In the genomic region with DNA sequence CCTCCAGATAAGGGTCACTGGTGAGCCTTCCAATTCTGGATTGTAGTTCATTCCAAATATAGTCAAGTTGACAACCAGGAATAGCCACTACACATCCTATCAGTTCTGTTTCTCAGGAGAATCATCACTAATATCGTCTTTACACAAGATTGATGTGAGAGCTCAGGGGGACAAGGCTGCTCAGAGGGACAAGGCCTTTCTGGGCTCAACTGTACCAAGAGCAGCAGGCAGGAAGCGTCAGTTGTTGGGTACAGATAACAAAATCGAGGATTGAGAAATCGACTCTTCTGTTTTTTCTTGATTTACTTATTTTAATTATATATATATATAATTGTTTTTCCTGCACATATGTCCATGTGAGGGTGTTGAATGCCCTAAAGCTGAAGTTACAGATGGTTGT, we compare ENCODE assay signal across 20 mouse cellular contexts. TPM values are rescaled to one million over a fixed set of nuclear protein-coding genes. Genes with fewer than 3 reads are reported as not detected.
DNase-seq lines count a peak whose midpoint lies in the region; ATAC-seq and TF ChIP-seq lines count a peak whose summit lies in the region.
"Had no signal": no experiment of that assay in that cellular context is flagged by ENCODE, and none has a peak within 500 bp of the region (broad histone marks: within the 10 kb centered on the region; RNA-seq: fewer than 3 reads in every experiment).

No protein-coding gene starts in this region.

- H3K9me3 ChIP-seq in liver, postnatal 0 days (ENCODE audit: low read length), result no peaks in the 10 kb centered on the region
- no peaks in the 10 kb centered on the region for H3K9me3 ChIP-seq in liver, embryonic 12.5 days (replicated peaks)
- no peaks in the 10 kb centered on the region for H3K9me3 ChIP-seq in forebrain, embryonic 12.5 days
- H3K9me3 ChIP-seq: embryonic facial prominence, embryonic 10.5 days; embryonic facial prominence, embryonic 12.5 days had no signal

- no peak for DNase-seq in liver, postnatal 0 days
- DNase-seq in 416B (ENCODE audit: low read depth), result peak; percentile 71
- DNase-seq: adrenal gland, adult 2 months; adrenal gland, postnatal 10 days; adrenal gland, postnatal 25 days; cerebellum, adult 11-12 months; cerebellum, adult 2 months; cerebellum, adult 9-10 months; cerebellum, postnatal 10 days; cerebellum, postnatal 25 days; forebrain, postnatal 0 days had no signal

- H3K27me3 ChIP-seq in liver, postnatal 0 days (ENCODE audit: insufficient read depth, low read length), result no peaks in the 10 kb centered on the region
- 0 out of 2 replicates have a peak, but pooled peaks cover 13% of the 10 kb centered on the region for H3K27me3 ChIP-seq in liver, embryonic 12.5 days (replicated peaks)
- no peaks in the 10 kb centered on the region for H3K27me3 ChIP-seq in forebrain, embryonic 12.5 days
- H3K27me3 ChIP-seq: embryonic facial prominence, embryonic 12.5 days had no signal

- no peak for TF ChIP-seq EP300 in liver, postnatal 0 days (IDR thresholded peaks at IDR 0.05; ENCODE audit: low read depth)

- no peak overlapping the region for H3K9ac ChIP-seq in liver, postnatal 0 days (replicated peaks)
- H3K9ac ChIP-seq in liver, embryonic 12.5 days, result no peak overlapping the region
- H3K9ac ChIP-seq in forebrain, embryonic 12.5 days, result no peak overlapping the region
- H3K9ac ChIP-seq: embryonic facial prominence, embryonic 12.5 days; forebrain, postnatal 0 days had no signal

- H3K36me3 ChIP-seq in liver, postnatal 0 days (replicated peaks; ENCODE audit: insufficient read depth, low read length), result no peaks in the 10 kb centered on the region
- H3K36me3 ChIP-seq in liver, embryonic 12.5 days, result no peaks in the 10 kb centered on the region
- no peaks in the 10 kb centered on the region for H3K36me3 ChIP-seq in forebrain, embryonic 12.5 days (replicated peaks)
- H3K36me3 ChIP-seq: embryonic facial prominence, embryonic 10.5 days; embryonic facial prominence, embryonic 12.5 days had no signal

- peaks cover 7% of the 10 kb centered on the region for H3K4me1 ChIP-seq in liver, postnatal 0 days (ENCODE audit: insufficient read depth)
- H3K4me1 ChIP-seq in liver, embryonic 12.5 days, result no peaks in the 10 kb centered on the region
- no peaks in the 10 kb centered on the region for H3K4me1 ChIP-seq in forebrain, embryonic 12.5 days
- H3K4me1 ChIP-seq: embryonic facial prominence, embryonic 12.5 days had no signal

- peak overlapping the region; percentile 52; the same call in 1 of the 2 replicates for H3K27ac ChIP-seq in liver, postnatal 0 days (ENCODE audit: low read depth)
- H3K27ac ChIP-seq in liver, embryonic 12.5 days, result no peak overlapping the region
- H3K27ac ChIP-seq in forebrain, embryonic 12.5 days, result no peak overlapping the region
- H3K27ac ChIP-seq: embryonic facial prominence, embryonic 10.5 days; embryonic facial prominence, embryonic 12.5 days had no signal

- ATAC-seq in liver, postnatal 0 days, result no peak
- no peak for ATAC-seq in liver, embryonic 12.5 days
- ATAC-seq in granulocyte monocyte progenitor cell, adult 5-6 weeks (replicated peaks; ENCODE audit: poor library complexity, severe bottlenecking), result 0 out of 2 replicates have a peak, but pooled peaks have one; percentile 10
- no peak for ATAC-seq in forebrain, embryonic 12.5 days (ENCODE audit: low FRiP score)
- ATAC-seq: forebrain, embryonic 14.5 days; forebrain, postnatal 0 days had no signal

- no peak overlapping the region for H3K4me3 ChIP-seq in liver, postnatal 0 days (ENCODE audit: low read depth, low read length)
- no peak overlapping the region for H3K4me3 ChIP-seq in liver, embryonic 12.5 days
- no peak overlapping the region for H3K4me3 ChIP-seq in forebrain, embryonic 12.5 days (replicated peaks)
- H3K4me3 ChIP-seq: embryonic facial prominence, embryonic 10.5 days; embryonic facial prominence, embryonic 12.5 days had no signal

- TF ChIP-seq CTCF in liver, postnatal 0 days (IDR thresholded peaks at IDR 0.05; ENCODE audit: low read depth), result no peak

- WGBS in liver, postnatal 0 days (ENCODE audit: insufficient replicate concordance), result 36% methylated on average over 4 of the region's 4 CpGs
- 26% methylated on average over 4 of the region's 4 CpGs for WGBS in liver, embryonic 12.5 days (ENCODE audit: insufficient replicate concordance)
- WGBS in forebrain, embryonic 12.5 days, result 91% methylated on average over 4 of the region's 4 CpGs

- H3K4me2 ChIP-seq in liver, postnatal 0 days (ENCODE audit: low read depth, low read length), result no peak overlapping the region
- H3K4me2 ChIP-seq in liver, embryonic 12.5 days, result no peak overlapping the region
- no peak overlapping the region for H3K4me2 ChIP-seq in forebrain, embryonic 12.5 days
- H3K4me2 ChIP-seq: embryonic facial prominence, embryonic 12.5 days had no signal

RNA-seq across cellular contexts. Expression of a gene that starts 10.0 kb away (rescaled TPM):
- 131 and 146 TPM in 2 replicates for polyA plus RNA-seq in liver, postnatal 0 days (2015; fragmentation: Nextera tagmentation; extraction: Ambion mirVana)
- polyA plus RNA-seq in liver, embryonic 12.5 days (2016; fragmentation: Nextera tagmentation; extraction: Ambion mirVana), result 37.6 and 41.1 TPM in 2 replicates
- 613 and 665 TPM in 2 replicates for total RNA-seq in granulocyte monocyte progenitor cell, adult 5-6 weeks (2014; fragmentation: Nextera tagmentation)
- total RNA-seq in granulocyte monocyte progenitor cell, adult 5-6 weeks (2017), result 822 and 987 TPM in 2 replicates
- polyA plus RNA-seq in forebrain, embryonic 12.5 days (2016; fragmentation: Nextera tagmentation; extraction: Ambion mirVana), result 78.0 and 79.0 TPM in 2 replicates

RNA-seq across cellular contexts. Expression of a gene that starts 22.4 kb away (rescaled TPM):
- 13.0 and 14.5 TPM in 2 replicates for polyA plus RNA-seq in liver, postnatal 0 days (2015; fragmentation: Nextera tagmentation; extraction: Ambion mirVana)
- polyA plus RNA-seq in liver, embryonic 12.5 days (2016; fragmentation: Nextera tagmentation; extraction: Ambion mirVana), result 28.8 and 29.0 TPM in 2 replicates
- total RNA-seq in granulocyte monocyte progenitor cell, adult 5-6 weeks (2014; fragmentation: Nextera tagmentation), result 42.4 and 49.8 TPM in 2 replicates
- 20.4 and 30.3 TPM in 2 replicates for total RNA-seq in granulocyte monocyte progenitor cell, adult 5-6 weeks (2017)
- polyA plus RNA-seq in forebrain, embryonic 12.5 days (2016; fragmentation: Nextera tagmentation; extraction: Ambion mirVana), result 23.4 and 23.8 TPM in 2 replicates

RNA-seq across cellular contexts. Expression of a gene that starts 36.0 kb away (rescaled TPM):
- polyA plus RNA-seq in liver, postnatal 0 days (2015; fragmentation: Nextera tagmentation; extraction: Ambion mirVana), result 0.07 and 0.16 TPM in 2 replicates
- polyA plus RNA-seq in liver, embryonic 12.5 days (2016; fragmentation: Nextera tagmentation; extraction: Ambion mirVana), result 0.06 TPM in 1 of 2 replicates, not detected in the other
- 1.7 and 2.3 TPM in 2 replicates for total RNA-seq in granulocyte monocyte progenitor cell, adult 5-6 weeks (2014; fragmentation: Nextera tagmentation)
- total RNA-seq in granulocyte monocyte progenitor cell, adult 5-6 weeks (2017), result 0.30 and 0.46 TPM in 2 replicates
- not detected in 2 replicates for polyA plus RNA-seq in forebrain, embryonic 12.5 days (2016; fragmentation: Nextera tagmentation; extraction: Ambion mirVana)
- total RNA-seq: MEL had no signal
- polyA plus RNA-seq: C2C12; embryonic facial prominence, embryonic 10.5 days; embryonic facial prominence, embryonic 12.5 days; forebrain, embryonic 11.5 days; forebrain, embryonic 14.5 days had no signal

RNA-seq across cellular contexts. Expression of a gene that starts 55.5 kb away (rescaled TPM):
- polyA plus RNA-seq in liver, postnatal 0 days (2015; fragmentation: Nextera tagmentation; extraction: Ambion mirVana), result 22.4 and 23.0 TPM in 2 replicates
- 34.7 and 35.9 TPM in 2 replicates for polyA plus RNA-seq in liver, embryonic 12.5 days (2016; fragmentation: Nextera tagmentation; extraction: Ambion mirVana)
- total RNA-seq in granulocyte monocyte progenitor cell, adult 5-6 weeks (2014; fragmentation: Nextera tagmentation), result 79.7 and 84.8 TPM in 2 replicates
- total RNA-seq in granulocyte monocyte progenitor cell, adult 5-6 weeks (2017), result 81.4 and 87.5 TPM in 2 replicates
- 53.9 and 59.3 TPM in 2 replicates for polyA plus RNA-seq in forebrain, embryonic 12.5 days (2016; fragmentation: Nextera tagmentation; extraction: Ambion mirVana)

RNA-seq across cellular contexts. Expression of a gene that starts 58.9 kb away (rescaled TPM):
- 11.0 and 11.1 TPM in 2 replicates for polyA plus RNA-seq in liver, postnatal 0 days (2015; fragmentation: Nextera tagmentation; extraction: Ambion mirVana)
- 17.0 and 17.8 TPM in 2 replicates for polyA plus RNA-seq in liver, embryonic 12.5 days (2016; fragmentation: Nextera tagmentation; extraction: Ambion mirVana)
- 34.1 and 42.6 TPM in 2 replicates for total RNA-seq in granulocyte monocyte progenitor cell, adult 5-6 weeks (2014; fragmentation: Nextera tagmentation)
- 12.5 and 23.4 TPM in 2 replicates for total RNA-seq in granulocyte monocyte progenitor cell, adult 5-6 weeks (2017)
- 29.6 and 33.3 TPM in 2 replicates for polyA plus RNA-seq in forebrain, embryonic 12.5 days (2016; fragmentation: Nextera tagmentation; extraction: Ambion mirVana)
